Mouse (Mus musculus) urinary bladder, postnatal 36 days (tissue): ENCODE measurements around the gene Slc7a5.

Experiments
- DNase-seq, 2 experiments: peaks; one replicate each; pipeline ENCODE4 v3.0.0; 2022; ENCODE audit warnings: low spot score in 2 of 2, mixed read lengths in 1 of 2

Gene Slc7a5

GRCm38 (mm10) chr8:121906542-121907512 lies 667 bp downstream of the Slc7a5 start:
- DNase-seq: peak in 1 of 2 experiments; percentile 21

DNA sequence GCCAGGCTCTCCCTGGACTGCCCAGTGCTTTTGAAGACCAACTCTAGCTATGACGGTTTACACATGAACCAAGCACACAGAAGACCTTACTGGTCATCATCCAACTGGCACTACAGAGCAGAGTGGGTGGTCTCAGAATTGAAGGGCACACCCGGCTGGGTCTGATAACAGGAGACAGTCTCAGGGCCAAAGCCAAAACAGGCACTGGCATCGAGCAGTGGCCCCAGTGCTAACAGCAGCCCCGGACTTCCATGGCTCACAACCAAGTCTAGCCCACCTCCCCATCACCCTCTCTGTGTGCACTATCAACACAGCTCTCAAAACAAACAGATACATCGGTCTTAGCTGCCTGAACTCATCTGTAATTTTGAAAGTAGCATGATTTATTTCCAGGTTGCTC lies 1.6 kb downstream of the Slc7a5 start:
- DNase-seq: no peak

DNA sequence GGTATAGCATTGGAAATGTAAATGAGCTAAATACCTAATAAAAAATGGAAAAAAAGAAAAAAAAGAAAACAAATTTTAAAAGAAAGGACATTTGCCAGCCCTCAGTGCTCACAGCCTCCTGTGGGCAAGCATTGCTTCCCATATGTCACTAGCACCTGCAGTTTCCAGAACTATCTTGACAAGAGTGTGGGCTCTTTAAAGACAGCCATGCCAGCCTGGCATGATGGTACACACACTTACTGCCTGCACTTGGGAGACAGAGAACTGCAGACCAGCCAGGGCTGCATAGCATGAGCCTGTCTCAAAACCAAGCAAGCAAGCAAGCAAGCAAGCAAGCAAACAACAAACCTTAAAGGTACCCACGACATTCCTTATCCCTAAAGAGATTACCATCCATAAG lies 2.1 kb downstream of the Slc7a5 start:
- no peak for DNase-seq

- no peak for DNase-seq
Measured at GRCm38 (mm10) chr8:121904999-121905398, 2.5 kb downstream of the Slc7a5 start.

DNA sequence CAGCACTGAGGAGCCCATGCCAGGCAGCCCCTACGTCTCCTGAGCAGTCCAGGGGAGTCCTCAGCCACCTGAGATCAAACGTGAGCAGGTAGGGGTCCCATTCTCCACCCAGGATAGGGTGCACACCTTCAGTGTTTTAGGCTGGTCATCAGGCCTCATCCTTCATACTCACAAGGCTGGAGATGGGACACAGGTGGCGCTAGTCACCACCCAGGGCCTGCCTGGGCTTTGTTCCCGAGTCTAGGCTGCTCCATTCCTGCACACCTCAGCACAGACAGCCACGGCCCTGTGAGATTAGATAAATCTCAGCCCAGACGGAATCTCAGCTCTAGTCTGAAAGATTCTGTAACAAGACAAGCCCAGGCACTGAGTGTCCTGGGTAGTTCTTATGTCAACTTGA lies 3.5 kb downstream of the Slc7a5 start:
- no peak for DNase-seq

GRCm38 (mm10) chr8:121901498-121902236 lies 5.8 kb downstream of the Slc7a5 start:
- peak in 1 of 2 experiments; percentile 18 for DNase-seq

DNA sequence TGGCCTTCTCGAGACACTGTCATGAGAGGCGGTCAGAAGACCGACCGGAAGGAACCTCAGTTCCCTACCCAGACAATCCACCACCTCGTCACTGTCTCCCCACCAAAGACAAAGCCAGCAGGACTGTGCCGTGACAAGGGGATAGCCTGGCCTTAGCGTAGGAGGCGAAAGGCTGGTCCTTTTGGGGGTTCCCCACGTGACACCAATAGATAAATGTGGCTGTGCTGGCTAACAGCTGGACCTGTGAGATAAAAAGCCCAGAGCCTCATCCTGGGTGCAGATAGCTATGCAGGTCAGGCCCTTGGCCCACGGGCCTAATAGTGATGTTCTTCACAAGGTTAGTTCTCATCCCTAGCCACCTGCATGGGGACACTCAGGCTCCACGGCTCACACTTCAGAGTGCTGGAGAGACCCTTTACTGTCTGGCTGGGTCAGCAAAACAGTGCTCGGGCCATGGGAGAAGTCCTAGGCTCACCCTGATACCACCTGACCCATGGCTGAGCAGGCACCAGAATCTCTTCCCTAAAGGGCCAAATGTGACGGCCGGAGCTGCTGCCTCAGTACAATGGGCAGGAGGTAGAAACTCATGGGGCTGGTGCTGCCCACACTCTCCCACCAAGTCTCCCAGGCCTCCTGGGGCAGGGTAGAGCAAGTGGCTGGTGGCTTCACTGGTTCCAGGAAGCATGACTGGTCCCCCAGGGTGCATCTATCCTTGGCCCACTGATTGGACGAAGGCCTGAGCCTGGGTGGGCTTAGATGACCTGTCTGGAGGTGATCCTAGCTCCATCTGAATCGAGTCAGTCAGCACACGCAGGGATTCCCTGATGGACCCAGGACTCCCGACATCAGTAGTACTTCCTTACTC lies 8.1 kb downstream of the Slc7a5 start:
- no peak for DNase-seq

GRCm38 (mm10) chr8:121898401-121898931 lies 9.0 kb downstream of the Slc7a5 start:
- DNase-seq: peak; percentile 73 to 87

DNA sequence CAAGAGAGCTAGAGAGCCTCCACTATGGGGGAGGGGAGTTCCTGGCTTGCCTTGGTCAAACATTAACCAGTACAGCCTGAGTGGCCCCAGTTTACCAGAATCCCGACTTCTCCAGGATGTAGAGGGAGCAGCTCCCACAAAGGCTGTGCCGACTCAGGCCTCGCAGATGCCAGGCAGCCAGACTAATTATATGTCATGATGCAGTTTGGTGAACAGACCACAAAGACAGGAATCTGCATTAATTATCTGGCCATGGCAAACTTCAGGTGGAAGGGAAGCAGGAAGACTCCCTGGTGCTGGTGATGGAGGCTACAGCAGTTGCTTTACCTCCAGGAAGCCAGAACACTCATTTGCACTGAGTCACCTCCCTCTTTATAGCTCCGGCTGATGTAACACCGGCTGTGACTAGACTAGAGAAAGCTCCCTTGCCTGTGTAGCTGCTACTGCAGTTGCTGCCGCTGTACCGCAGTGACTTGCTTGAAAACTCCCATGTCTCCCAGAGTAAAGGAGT lies 9.6 kb downstream of the Slc7a5 start:
- DNase-seq: peak in 1 of 2 experiments; percentile 12

GRCm38 (mm10) chr8:121897205-121897604 lies 10.3 kb downstream of the Slc7a5 start:
- DNase-seq: no peak

DNA sequence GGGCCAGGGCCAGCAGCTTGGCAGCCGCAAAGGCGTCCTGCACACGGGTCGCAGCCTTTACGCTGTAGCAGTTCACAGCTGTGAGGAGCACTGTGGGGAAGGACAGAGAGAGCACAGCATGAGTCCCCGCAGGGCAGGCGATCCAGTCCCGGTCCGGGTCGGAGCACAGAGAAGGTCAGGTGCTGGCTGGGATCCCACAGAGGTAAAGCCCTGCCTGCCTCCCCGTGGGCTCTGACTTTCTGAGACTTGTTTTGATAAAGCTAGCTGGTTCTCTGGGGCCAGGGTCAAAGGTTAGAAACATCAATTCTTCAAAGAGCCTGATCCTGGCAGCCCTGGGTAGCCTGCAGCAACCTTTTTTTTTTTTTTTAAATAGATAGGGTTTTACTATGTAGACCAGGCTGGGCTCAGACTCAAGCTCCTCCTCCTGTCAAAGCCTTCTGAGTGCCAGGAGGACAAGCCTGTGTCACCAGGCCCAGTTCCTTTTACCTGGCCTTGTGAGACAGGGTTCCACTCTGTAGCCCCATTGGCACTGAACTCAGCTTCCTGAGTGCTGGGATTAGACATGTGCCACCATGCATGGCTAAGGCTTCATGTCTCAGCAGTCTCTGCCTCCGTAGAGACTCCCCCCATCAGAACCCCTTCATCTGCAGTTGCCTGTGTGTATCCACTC lies 10.9 kb downstream of the Slc7a5 start:
- no peak for DNase-seq

DNA sequence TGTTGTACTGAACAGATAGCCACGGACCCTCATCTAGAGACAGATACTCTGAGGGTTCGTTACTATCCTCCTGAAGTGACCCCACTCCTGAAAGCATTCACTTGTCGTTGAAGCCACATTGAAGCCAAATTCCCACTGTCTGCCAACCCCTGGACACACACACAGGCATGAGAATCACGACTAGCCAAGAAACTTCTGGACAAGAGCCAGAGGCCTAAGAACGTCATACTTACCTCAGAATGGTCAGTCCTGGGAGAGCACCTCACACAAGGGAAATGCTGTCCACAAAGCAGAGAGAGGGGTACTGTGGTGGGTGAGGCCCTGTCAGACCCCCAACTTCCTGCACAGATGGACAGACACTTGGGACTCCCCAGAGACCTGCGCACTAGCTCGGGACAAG lies 11.6 kb downstream of the Slc7a5 start:
- no peak for DNase-seq

DNA sequence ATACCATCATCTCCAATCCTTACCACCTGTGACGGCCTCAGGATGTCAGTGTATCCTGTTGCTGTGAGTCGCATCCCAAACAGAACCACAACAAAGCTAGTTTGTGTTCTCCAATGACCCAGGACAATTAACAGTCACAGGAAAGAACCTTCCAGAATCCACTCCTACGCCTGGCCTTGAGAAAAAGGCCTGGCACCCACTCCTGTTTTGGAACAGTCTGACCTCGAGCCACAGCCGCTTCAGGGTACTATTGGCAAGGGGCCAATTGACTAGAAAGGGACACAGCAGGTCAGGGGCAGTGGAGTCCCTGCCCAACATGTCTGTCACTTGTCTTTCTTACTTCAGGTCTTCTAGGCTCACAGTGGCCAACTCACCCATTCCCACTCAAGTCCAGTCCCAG lies 14.6 kb downstream of the Slc7a5 start:
- DNase-seq: no peak

DNA sequence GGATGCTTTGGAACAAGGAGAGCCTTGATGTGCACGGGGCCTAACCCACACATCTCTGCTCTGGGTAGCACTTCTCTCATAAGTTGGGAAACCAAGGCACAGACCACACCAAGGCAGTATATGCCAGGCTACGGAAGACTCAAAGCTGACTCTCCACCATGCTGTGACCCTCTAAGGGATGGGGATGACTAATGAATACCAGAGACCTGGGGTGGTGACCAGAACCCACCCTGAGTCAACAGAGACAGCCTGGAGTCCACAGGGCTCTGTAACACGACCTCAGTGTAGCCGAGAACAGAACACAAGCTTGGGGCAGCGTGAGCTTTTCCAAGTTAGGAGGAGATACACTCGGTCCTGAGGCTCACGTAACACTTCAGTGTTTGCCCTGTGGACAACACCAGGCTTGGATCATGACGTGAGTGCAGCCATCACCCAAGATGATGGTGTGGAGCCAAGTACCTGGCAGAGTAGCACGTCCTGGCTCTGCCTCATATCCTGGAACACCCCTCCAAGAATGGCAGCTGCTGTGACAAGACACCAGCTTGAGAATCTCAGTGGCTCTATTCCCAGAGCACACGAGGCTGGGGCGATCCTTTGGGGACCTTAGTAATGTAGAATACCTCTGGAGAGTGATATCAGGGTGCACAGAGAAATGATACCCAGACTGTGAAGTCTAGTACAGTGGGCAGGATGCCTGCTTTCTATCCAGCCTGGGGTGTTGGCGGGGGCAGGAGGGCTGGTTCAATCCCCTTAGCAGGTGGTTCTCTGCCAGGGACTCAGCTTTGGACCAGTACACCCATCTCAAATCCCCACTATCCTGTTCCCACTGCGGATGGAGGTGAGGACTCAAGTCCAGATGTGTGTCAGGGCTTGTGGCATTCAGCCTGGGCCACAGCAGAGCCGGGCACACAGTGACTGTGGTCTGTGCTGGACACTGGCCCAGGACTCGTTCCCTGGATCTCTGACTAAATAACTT lies 17.4 kb downstream of the Slc7a5 start:
- DNase-seq: no peak

- no peak for DNase-seq
Measured at GRCm38 (mm10) chr8:121889317-121889716, 18.2 kb downstream of the Slc7a5 start.

GRCm38 (mm10) chr8:121887547-121887946 lies 19.9 kb downstream of the Slc7a5 start:
- DNase-seq: no peak

DNA sequence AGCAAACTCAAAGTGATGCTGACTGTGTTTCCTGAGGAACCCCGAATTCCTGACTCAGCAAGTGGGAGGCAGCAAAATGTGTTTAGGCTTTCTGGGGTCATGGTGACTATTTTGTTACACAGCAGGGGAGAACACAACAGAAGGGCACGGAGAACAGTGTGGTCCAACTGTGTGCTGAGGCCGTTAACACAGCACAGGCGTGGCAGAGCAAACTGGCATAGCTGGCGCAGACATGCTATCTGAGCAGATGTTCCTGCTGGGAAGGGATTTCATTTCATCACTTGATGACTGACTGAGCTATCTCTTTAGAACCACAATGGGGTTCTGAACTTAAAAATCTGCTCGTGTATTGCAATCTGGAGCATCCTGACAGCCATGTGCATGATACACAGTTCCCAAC lies 22.1 kb downstream of the Slc7a5 start:
- DNase-seq: no peak

DNA sequence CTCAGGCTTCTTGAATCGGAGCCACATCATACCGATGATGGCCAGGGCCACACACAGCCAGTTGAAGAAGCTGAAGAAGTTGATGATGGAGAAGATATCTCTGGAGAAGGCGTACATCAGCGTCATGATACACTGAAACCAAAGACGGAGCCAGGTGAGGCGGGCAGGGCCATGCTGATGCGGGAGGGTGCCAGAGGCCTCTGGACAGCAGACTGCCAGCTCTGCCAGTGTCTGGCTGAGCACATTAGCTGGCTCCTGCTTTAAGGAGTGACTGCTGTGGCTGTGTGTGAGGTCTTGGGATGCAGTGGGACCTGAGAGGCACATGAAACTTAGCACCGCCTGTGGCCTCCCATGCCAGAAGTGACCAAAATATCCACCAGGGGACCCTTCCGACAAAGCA lies 22.5 kb downstream of the Slc7a5 start:
- no peak for DNase-seq

- no peak for DNase-seq
Measured at GRCm38 (mm10) chr8:121884181-121884580, 23.3 kb downstream of the Slc7a5 start.

- DNase-seq: no peak
Measured at GRCm38 (mm10) chr8:121881921-121882320, 25.6 kb downstream of the Slc7a5 start.
